In genomic region chr5:125243928-125244327, GRCm38 (mm10) we compare ENCODE assay signal across 11 mouse cellular contexts.
DNase-seq lines count a peak whose midpoint lies in the region; ATAC-seq lines count a peak whose summit lies in the region.
"Had no signal": no experiment of that assay in that cellular context is flagged by ENCODE, and none has a peak within 500 bp of the region (broad histone marks: within the 10 kb centered on the region; RNA-seq: fewer than 3 reads in every experiment).

No protein-coding gene starts in this region.

- H3K27me3 ChIP-seq in embryonic facial prominence, embryonic 15.5 days, result no peaks in the 10 kb centered on the region
- H3K27me3 ChIP-seq in hindbrain, embryonic 10.5 days (ENCODE audit: insufficient read depth, poor library complexity, severe bottlenecking), result peaks cover 5% of the 10 kb centered on the region; the same call in 1 of the 2 replicates
- H3K27me3 ChIP-seq: Patski had no signal

- no peaks in the 10 kb centered on the region for H3K36me3 ChIP-seq in embryonic facial prominence, embryonic 15.5 days
- no peaks in the 10 kb centered on the region for H3K36me3 ChIP-seq in hindbrain, embryonic 10.5 days
- H3K36me3 ChIP-seq: liver, embryonic 13.5 days had no signal

- intact Hi-C loops in left cerebral cortex, postnatal 14 days (cut with DNase I), result loop anchor here (1.0 to 2.0 kb wide), 2 partner anchors 29 to 65 kb away; partner anchors contain the start of gene Ncor2

- no peaks in the 10 kb centered on the region for H3K9me3 ChIP-seq in embryonic facial prominence, embryonic 15.5 days (replicated peaks)
- H3K9me3 ChIP-seq in hindbrain, embryonic 10.5 days, result no peaks in the 10 kb centered on the region
- H3K9me3 ChIP-seq: liver, embryonic 13.5 days had no signal

- peak overlapping the region; percentile 88 for H3K27ac ChIP-seq in embryonic facial prominence, embryonic 15.5 days (replicated peaks)
- peak overlapping the region; percentile 89 for H3K27ac ChIP-seq in hindbrain, embryonic 10.5 days
- H3K27ac ChIP-seq: liver, embryonic 13.5 days had no signal

- 35% methylated on average over 6 of the region's 6 CpGs for WGBS in embryonic facial prominence, embryonic 15.5 days
- WGBS in hindbrain, embryonic 10.5 days, result 51% methylated on average over 6 of the region's 6 CpGs

- peak; percentile 35 for DNase-seq in hindbrain, embryonic 10.5 days (ENCODE audit: low spot score)
- peak; percentile 94 to 96 for DNase-seq in left cerebral cortex, postnatal 14 days (ENCODE audit: low spot score in 2 of 2)
- DNase-seq in right cerebral cortex, postnatal 10 days (ENCODE audit: low spot score in 2 of 2), result peak; percentile 96 to 97
- no peak for DNase-seq in heart, adult 9 months (ENCODE audit: low spot score in 2 of 2)
- no peak for DNase-seq in cerebellum, adult 8-10 months
- no peak for DNase-seq in urinary bladder, postnatal 10 days (ENCODE audit: low spot score)
- DNase-seq: liver, embryonic 13.5 days had no signal

- ATAC-seq in embryonic facial prominence, embryonic 15.5 days (ENCODE audit: insufficient number of reproducible peaks, low FRiP score, low TSS enrichment, low read depth), result no peak; the same call in 1 of the 2 replicates
- ATAC-seq in granulocyte monocyte progenitor cell, adult 5-6 weeks (replicated peaks; ENCODE audit: poor library complexity, severe bottlenecking), result no peak
- ATAC-seq: Patski had no signal

- H3K4me2 ChIP-seq in embryonic facial prominence, embryonic 15.5 days (replicated peaks), result no peak overlapping the region
- H3K4me2 ChIP-seq: liver, embryonic 13.5 days had no signal

- no peak overlapping the region for H3K9ac ChIP-seq in embryonic facial prominence, embryonic 15.5 days
- H3K9ac ChIP-seq: liver, embryonic 13.5 days had no signal

- H3K4me1 ChIP-seq in embryonic facial prominence, embryonic 15.5 days, result peaks cover 45% of the 10 kb centered on the region
- H3K4me1 ChIP-seq in hindbrain, embryonic 10.5 days (replicated peaks), result peaks cover 53% of the 10 kb centered on the region
- H3K4me1 ChIP-seq: liver, embryonic 13.5 days had no signal

- no peak overlapping the region for H3K4me3 ChIP-seq in embryonic facial prominence, embryonic 15.5 days (replicated peaks)
- no peak overlapping the region for H3K4me3 ChIP-seq in hindbrain, embryonic 10.5 days
- H3K4me3 ChIP-seq: erythroblast, embryonic 14.5 days; liver, embryonic 13.5 days had no signal

Comparison
In these comparisons a context has a peak if more than half of its experiments do, and no peak if none do; other contexts are left out.
1. DNase-seq: peak in hindbrain, embryonic 10.5 days (single experiment), left cerebral cortex, postnatal 14 days (2 of 2) and right cerebral cortex, postnatal 10 days (2 of 2); none in heart, adult 9 months (0 of 2), cerebellum, adult 8-10 months (single experiment) and urinary bladder, postnatal 10 days (single experiment).